Mouse (Mus musculus): ENCODE results near the gene Csrp1. TPM values are rescaled to one million over a fixed set of nuclear protein-coding genes. Genes with fewer than 3 reads are reported as not detected.
A peak's percentile ranks its signal among the peaks of the same experiment; 100 is the strongest.

The Csrp1 gene
- total and polyA plus RNA-seq, 2 experiments from 2014 or later: 21.6 to 64.3 TPM

GRCm38 (mm10) chr1:135675449-135676129 is 44.3 kb upstream of the Csrp1 start:
- no peaks in the 10 kb centered on the region for H3K4me1 ChIP-seq (ENCODE audit: insufficient read depth, low read length)
- no peaks in the 10 kb centered on the region for H3K36me3 ChIP-seq (ENCODE audit: insufficient read depth, low read length)
- no peak overlapping the region for H3K4me3 ChIP-seq (ENCODE audit: low read depth, low read length)
- H3K4me2 ChIP-seq (ENCODE audit: low read depth, low read length, poor library complexity, severe bottlenecking): no peak overlapping the region
- H3K27ac ChIP-seq (ENCODE audit: low read depth, low read length): no peak overlapping the region
- H3K9ac ChIP-seq (replicated peaks; ENCODE audit: low read length, poor library complexity, severe bottlenecking): no peak overlapping the region
- H3K27me3 ChIP-seq (ENCODE audit: insufficient read depth, low read length): no peaks in the 10 kb centered on the region
- peak; percentile 37 for TF ChIP-seq CTCF (IDR thresholded peaks at IDR 0.05)
- DNase-seq (ENCODE audit: low spot score) (no peak), ATAC-seq (ENCODE audit: low FRiP score) (0 out of 2 replicates have a peak, but pooled peaks have one; percentile 13)
- no peaks in the 10 kb centered on the region for H3K9me3 ChIP-seq (ENCODE audit: low read length)
- WGBS: 22% methylated on average over 11 of the region's 11 CpGs

GRCm38 (mm10) chr1:135676247-135676646 is 43.6 kb upstream of the Csrp1 start:
- no peak overlapping the region for H3K4me3 ChIP-seq (ENCODE audit: low read depth, low read length)
- no peaks in the 10 kb centered on the region for H3K27me3 ChIP-seq (ENCODE audit: insufficient read depth, low read length)
- no peaks in the 10 kb centered on the region for H3K9me3 ChIP-seq (ENCODE audit: low read length)
- H3K4me1 ChIP-seq (ENCODE audit: insufficient read depth, low read length): no peaks in the 10 kb centered on the region
- DNase-seq (ENCODE audit: low spot score): no peak
- no peak for ATAC-seq (ENCODE audit: low FRiP score)
- TF ChIP-seq CTCF (IDR thresholded peaks at IDR 0.05): no peak
- no peaks in the 10 kb centered on the region for H3K36me3 ChIP-seq (ENCODE audit: insufficient read depth, low read length)
- no peak overlapping the region for H3K27ac ChIP-seq (ENCODE audit: low read depth, low read length)
- no peak overlapping the region for H3K9ac ChIP-seq (replicated peaks; ENCODE audit: low read length, poor library complexity, severe bottlenecking)
- 83% methylated on average over 10 of the region's 10 CpGs for WGBS
- H3K4me2 ChIP-seq (ENCODE audit: low read depth, low read length, poor library complexity, severe bottlenecking): no peak overlapping the region

DNA sequence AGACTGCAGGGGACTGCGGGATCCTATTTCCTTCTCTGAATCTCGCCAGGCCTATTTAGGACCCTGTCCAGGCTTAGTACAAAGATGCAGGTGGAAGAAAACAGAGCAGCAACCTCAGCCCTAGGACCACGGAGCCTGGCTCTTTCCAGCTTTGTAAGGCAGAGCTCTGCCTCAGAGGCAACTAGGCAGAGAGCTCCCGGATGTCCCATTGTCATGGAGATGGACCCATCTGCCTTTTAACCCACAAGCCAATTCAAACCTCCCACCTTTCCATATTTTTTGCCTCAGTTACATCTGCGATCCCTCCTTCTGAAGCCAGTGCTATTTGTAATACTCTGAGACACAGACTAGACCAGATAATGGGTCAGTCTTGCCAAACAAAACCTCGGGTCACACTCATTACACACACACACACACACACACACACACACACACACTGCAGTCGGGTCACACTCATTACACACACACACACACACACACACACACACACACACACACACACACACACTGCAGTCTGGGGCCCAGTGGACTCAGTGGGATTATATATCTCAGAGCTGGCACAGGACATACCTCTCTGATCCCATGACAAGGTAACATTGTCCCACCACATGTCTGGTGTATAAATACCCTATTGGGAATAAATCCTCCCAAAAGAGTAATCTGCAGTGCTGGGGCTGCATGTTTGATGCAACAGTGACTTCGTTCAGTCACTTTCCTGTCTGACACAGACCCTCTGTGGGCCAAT is 42.8 kb upstream of the Csrp1 start:
- H3K4me2 ChIP-seq (ENCODE audit: low read depth, low read length, poor library complexity, severe bottlenecking): no peak overlapping the region
- TF ChIP-seq CTCF (IDR thresholded peaks at IDR 0.05): no peak
- WGBS: 43% methylated on average over 8 of the region's 8 CpGs
- no peaks in the 10 kb centered on the region for H3K36me3 ChIP-seq (ENCODE audit: insufficient read depth, low read length)
- no peak overlapping the region for H3K27ac ChIP-seq (ENCODE audit: low read depth, low read length)
- no peaks in the 10 kb centered on the region for H3K27me3 ChIP-seq (ENCODE audit: insufficient read depth, low read length)
- ATAC-seq (ENCODE audit: low FRiP score) (no peak), DNase-seq (ENCODE audit: low spot score) (no peak)
- no peaks in the 10 kb centered on the region for H3K9me3 ChIP-seq (ENCODE audit: low read length)
- H3K9ac ChIP-seq (replicated peaks; ENCODE audit: low read length, poor library complexity, severe bottlenecking): no peak overlapping the region
- no peak overlapping the region for H3K4me3 ChIP-seq (ENCODE audit: low read depth, low read length)
- no peaks in the 10 kb centered on the region for H3K4me1 ChIP-seq (ENCODE audit: insufficient read depth, low read length)

GRCm38 (mm10) chr1:135678145-135678544 is 41.7 kb upstream of the Csrp1 start:
- no peak overlapping the region for H3K4me2 ChIP-seq (ENCODE audit: low read depth, low read length, poor library complexity, severe bottlenecking)
- no peak overlapping the region for H3K4me3 ChIP-seq (ENCODE audit: low read depth, low read length)
- no peaks in the 10 kb centered on the region for H3K9me3 ChIP-seq (ENCODE audit: low read length)
- WGBS: 89% methylated on average over 6 of the region's 6 CpGs
- no peaks in the 10 kb centered on the region for H3K4me1 ChIP-seq (ENCODE audit: insufficient read depth, low read length)
- no peak overlapping the region for H3K9ac ChIP-seq (replicated peaks; ENCODE audit: low read length, poor library complexity, severe bottlenecking)
- no peak for TF ChIP-seq CTCF (IDR thresholded peaks at IDR 0.05)
- DNase-seq (ENCODE audit: low spot score) (no peak), ATAC-seq (ENCODE audit: low FRiP score) (no peak)
- no peaks in the 10 kb centered on the region for H3K27me3 ChIP-seq (ENCODE audit: insufficient read depth, low read length)
- H3K27ac ChIP-seq (ENCODE audit: low read depth, low read length): no peak overlapping the region
- no peaks in the 10 kb centered on the region for H3K36me3 ChIP-seq (ENCODE audit: insufficient read depth, low read length)

DNA sequence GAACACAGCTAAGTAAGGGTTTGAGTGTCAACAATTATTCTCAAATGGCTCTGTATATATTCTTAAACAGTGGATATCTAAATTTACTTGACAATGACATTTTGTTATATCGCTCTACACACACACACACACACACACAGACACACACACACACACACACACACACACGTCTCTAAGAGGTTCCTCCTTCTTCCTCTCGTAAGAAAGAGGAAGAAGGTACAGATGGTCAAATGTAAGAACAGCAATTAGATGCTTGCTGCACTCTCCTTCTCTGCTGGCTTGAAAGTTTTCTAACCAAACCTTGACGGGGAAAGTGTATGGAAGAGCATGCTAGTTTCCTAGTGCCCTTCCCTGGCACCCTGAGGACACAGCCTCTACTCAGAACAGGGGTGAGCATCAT is 39.1 kb upstream of the Csrp1 start:
- Histone ChIP-seq H3K36me3 (ENCODE audit: insufficient read depth, low read length) (no peaks in the 10 kb centered on the region), H3K9me3 (ENCODE audit: low read length) (no peaks in the 10 kb centered on the region), H3K9ac (replicated peaks; ENCODE audit: low read length, poor library complexity, severe bottlenecking) (no peak overlapping the region), H3K4me1 (ENCODE audit: insufficient read depth, low read length) (no peaks in the 10 kb centered on the region), H3K4me3 (ENCODE audit: low read depth, low read length) (no peak overlapping the region), H3K27ac (ENCODE audit: low read depth, low read length) (no peak overlapping the region), H3K4me2 (ENCODE audit: low read depth, low read length, poor library complexity, severe bottlenecking) (no peak overlapping the region), H3K27me3 (ENCODE audit: insufficient read depth, low read length) (no peaks in the 10 kb centered on the region)
- 78% methylated on average over 4 of the region's 4 CpGs for WGBS
- no peak for TF ChIP-seq CTCF (IDR thresholded peaks at IDR 0.05)
- ATAC-seq (ENCODE audit: low FRiP score) (no peak), DNase-seq (ENCODE audit: low spot score) (no peak)

GRCm38 (mm10) chr1:135681122-135681521 is 38.7 kb upstream of the Csrp1 start:
- no peak for TF ChIP-seq CTCF (IDR thresholded peaks at IDR 0.05)
- H3K36me3 ChIP-seq (ENCODE audit: insufficient read depth, low read length): no peaks in the 10 kb centered on the region
- peak; percentile 85 for DNase-seq (ENCODE audit: low spot score)
- no peaks in the 10 kb centered on the region for H3K4me1 ChIP-seq (ENCODE audit: insufficient read depth, low read length)
- H3K27me3 ChIP-seq (ENCODE audit: insufficient read depth, low read length): no peaks in the 10 kb centered on the region
- no peak overlapping the region for H3K27ac ChIP-seq (ENCODE audit: low read depth, low read length)
- 76% methylated on average over 8 of the region's 8 CpGs for WGBS
- no peak overlapping the region for H3K4me3 ChIP-seq (ENCODE audit: low read depth, low read length)
- no peak overlapping the region for H3K4me2 ChIP-seq (ENCODE audit: low read depth, low read length, poor library complexity, severe bottlenecking)
- H3K9me3 ChIP-seq (ENCODE audit: low read length): no peaks in the 10 kb centered on the region
- peak; percentile 44; the same call in 1 of the 2 replicates for ATAC-seq (ENCODE audit: low FRiP score)
- no peak overlapping the region for H3K9ac ChIP-seq (replicated peaks; ENCODE audit: low read length, poor library complexity, severe bottlenecking)

Data from midbrain, postnatal 0 days (tissue).